Mouse (Mus musculus) embryonic fibroblast, embryonic 13.5 days (primary cell): Measurements from ENCODE around the gene Cd36. TPM values are rescaled to one million over a fixed set of nuclear protein-coding genes. Genes with fewer than 3 reads are reported as not detected.

Experiments used
- H3K27ac ChIP-seq: 2 replicates; pipeline ENCODE4 v1.5.1; 2012; ENCODE audit warnings: low read length, control low read depth, inconsistent platforms; ENCODE audit not compliant: insufficient read depth
- H3K4me1 ChIP-seq: 2 replicates; pipeline ENCODE4 v1.6.1; 2011; ENCODE audit warnings: low read length; ENCODE audit not compliant: control insufficient read depth, insufficient read depth
- H3K4me3 ChIP-seq: 2 replicates; pipeline ENCODE4 v1.5.1; 2011; ENCODE audit warnings: mild to moderate bottlenecking, control low read depth, low read length; ENCODE audit not compliant: insufficient read depth
- CTCF ChIP-seq: IDR thresholded peaks from 2 replicates; pipeline ENCODE4 v1.5.1; 2011; ENCODE audit warnings: mild to moderate bottlenecking, control low read depth, low read length, moderate library complexity, borderline replicate concordance; ENCODE audit not compliant: insufficient read depth
- POLR2A ChIP-seq: IDR thresholded peaks from 2 replicates; pipeline ENCODE4 v1.6.1; 2011; ENCODE audit warnings: low read depth, mild to moderate bottlenecking, control low read depth, low read length, moderate library complexity
- polyA plus RNA-seq: library from polyadenylated mRNA; stranded (reverse); fragments of >200 nt; gene quantifications from 2 replicates; pipeline ENCODE4 v1.2.4, GENCODE M21; 2011; ENCODE audit warnings: low read depth; ENCODE audit not compliant: missing spikeins, insufficient read length

Gene Cd36
- polyA plus RNA-seq, 1 experiment, result 4.2 TPM

- Histone ChIP-seq H3K4me1 (no peaks in the 10 kb centered on the region), H3K4me3 (no peak overlapping the region), H3K27ac (no peak overlapping the region)
- TF ChIP-seq POLR2A, result no peak
- no peak for TF ChIP-seq CTCF
These were observed 5.1 kb upstream of the Cd36 start for GRCm38 (mm10) chr5:17893577-17894172.

GRCm38 (mm10) chr5:17889291-17889690 is 690 bp upstream of the Cd36 start:
- Histone ChIP-seq H3K27ac (no peak overlapping the region), H3K4me3 (no peak overlapping the region), H3K4me1 (no peaks in the 10 kb centered on the region)
- TF ChIP-seq CTCF (no peak), POLR2A (no peak)

- no peak overlapping the region for H3K27ac ChIP-seq
- TF ChIP-seq CTCF (no peak), POLR2A (no peak)
- no peaks in the 10 kb centered on the region for H3K4me1 ChIP-seq
- H3K4me3 ChIP-seq, result no peak overlapping the region
These were observed 2.2 kb downstream of the Cd36 start for GRCm38 (mm10) chr5:17886377-17886776.

- Histone ChIP-seq H3K4me1 (no peaks in the 10 kb centered on the region), H3K4me3 (no peak overlapping the region), H3K27ac (no peak overlapping the region)
- no peak for TF ChIP-seq CTCF
- no peak for TF ChIP-seq POLR2A
These were observed 5.2 kb downstream of the Cd36 start for GRCm38 (mm10) chr5:17883357-17883875.

GRCm38 (mm10) chr5:17881542-17881896 is 7.1 kb downstream of the Cd36 start:
- TF ChIP-seq POLR2A, result no peak
- no peak for TF ChIP-seq CTCF
- no peaks in the 10 kb centered on the region for H3K4me1 ChIP-seq
- no peak overlapping the region for H3K27ac ChIP-seq
- H3K4me3 ChIP-seq, result no peak overlapping the region

GRCm38 (mm10) chr5:17880799-17881541 is 7.6 kb downstream of the Cd36 start:
- no peak overlapping the region for H3K27ac ChIP-seq
- TF ChIP-seq POLR2A, result no peak
- TF ChIP-seq CTCF, result no peak
- H3K4me3 ChIP-seq, result no peak overlapping the region
- no peaks in the 10 kb centered on the region for H3K4me1 ChIP-seq

- no peak for TF ChIP-seq POLR2A
- TF ChIP-seq CTCF, result no peak
- Histone ChIP-seq H3K4me1 (no peaks in the 10 kb centered on the region), H3K4me3 (no peak overlapping the region), H3K27ac (no peak overlapping the region)
These were observed 8.7 kb downstream of the Cd36 start for GRCm38 (mm10) chr5:17879924-17880323.

GRCm38 (mm10) chr5:17877044-17877443 is 11.6 kb downstream of the Cd36 start:
- Histone ChIP-seq H3K27ac (0 out of 2 replicates have a peak overlapping the region, but pooled peaks have one; percentile 18), H3K4me3 (no peak overlapping the region), H3K4me1 (no peaks in the 10 kb centered on the region)
- no peak for TF ChIP-seq POLR2A
- TF ChIP-seq CTCF, result no peak

- TF ChIP-seq CTCF (no peak), POLR2A (no peak)
- Histone ChIP-seq H3K4me3 (no peak overlapping the region), H3K27ac (0 out of 2 replicates have a peak overlapping the region, but pooled peaks have one; percentile 18), H3K4me1 (no peaks in the 10 kb centered on the region)
These were observed 12.0 kb downstream of the Cd36 start for GRCm38 (mm10) chr5:17876637-17877036.

GRCm38 (mm10) chr5:17874335-17874734 is 14.3 kb downstream of the Cd36 start:
- no peak overlapping the region for H3K4me3 ChIP-seq
- H3K27ac ChIP-seq, result no peak overlapping the region
- no peak for TF ChIP-seq CTCF
- TF ChIP-seq POLR2A, result no peak
- no peaks in the 10 kb centered on the region for H3K4me1 ChIP-seq
